Mouse (Mus musculus): ENCODE data around the gene Traf2. TPM values are rescaled to one million over a fixed set of nuclear protein-coding genes. Genes with fewer than 3 reads are reported as not detected.
A peak's percentile ranks its signal among the peaks of the same experiment; 100 is the strongest.

Traf2 gene
- total and polyA plus RNA-seq, 2 experiments from 2014 or later: 9.2 to 9.6 TPM

DNA sequence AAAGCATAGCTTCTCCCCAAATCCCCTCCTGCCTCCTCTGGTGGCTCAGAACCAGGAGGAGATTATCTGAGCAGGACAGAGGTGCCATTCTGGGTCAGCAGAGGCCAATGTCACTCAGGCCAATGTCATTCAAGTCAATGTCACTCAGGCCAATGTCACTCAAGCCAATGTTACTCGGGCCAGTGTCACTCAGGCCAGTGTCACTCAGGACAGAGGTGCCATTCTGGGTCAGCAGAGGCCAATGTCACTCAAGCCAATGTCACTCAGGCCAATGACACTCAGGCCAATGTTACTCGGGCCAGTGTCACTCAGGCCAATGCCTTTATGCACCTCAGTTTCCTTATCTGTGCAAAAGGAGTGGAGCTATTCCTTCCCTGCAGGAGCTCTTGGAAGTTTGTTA, 74.2 kb downstream of the Traf2 start:
- WGBS: 83% methylated on average over 2 of the region's 2 CpGs
- Histone ChIP-seq H3K4me2 (ENCODE audit: low read depth) (no peak overlapping the region), H3K4me3 (ENCODE audit: low read depth, low read length) (no peak overlapping the region), H3K36me3 (ENCODE audit: insufficient read depth) (no peaks in the 10 kb centered on the region), H3K27ac (ENCODE audit: low read depth, low read length) (no peak overlapping the region), H3K9ac (no peak overlapping the region), H3K27me3 (ENCODE audit: insufficient read depth, low read length) (no peaks in the 10 kb centered on the region), H3K9me3 (ENCODE audit: low read length) (no peaks in the 10 kb centered on the region), H3K4me1 (ENCODE audit: insufficient read depth) (peaks cover 3% of the 10 kb centered on the region; the same call in 1 of the 2 replicates)
- DNase-seq: no peak
- ATAC-seq: no peak
- TF ChIP-seq CTCF (IDR thresholded peaks at IDR 0.05; ENCODE audit: low read depth): no peak

DNA sequence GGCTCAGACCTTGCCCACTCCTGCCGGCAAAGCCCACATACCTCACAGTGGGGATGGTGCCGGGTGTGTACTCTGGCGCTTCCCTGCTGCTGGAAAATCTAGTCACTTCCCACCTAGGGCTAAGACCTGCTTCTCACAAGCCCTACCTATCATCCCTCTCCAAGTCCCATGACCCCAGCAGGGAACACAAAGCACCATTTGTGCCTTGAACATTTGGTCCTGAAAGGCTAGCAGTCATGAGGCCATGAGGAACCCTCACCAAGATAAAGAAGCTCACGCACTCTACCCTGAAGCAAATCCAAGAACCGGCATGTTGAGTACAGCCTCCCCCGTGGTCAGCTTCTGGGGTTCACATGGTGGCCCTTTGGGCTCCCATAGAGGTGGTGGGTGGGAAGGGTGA, 76.8 kb downstream of the Traf2 start, which contains the start of gene Ptgds:
Gene Ptgds, minus strand, starts transcription at position 78 of the 400 bp plus-strand sequence.
- 0 out of 2 replicates have a peak within 1 kb of the TSS, but pooled peaks have one; percentile 22 for H3K9ac ChIP-seq
- H3K4me3 ChIP-seq (ENCODE audit: low read depth, low read length): no peak within 1 kb of the TSS
- H3K27ac ChIP-seq (ENCODE audit: low read depth, low read length): peak within 1 kb of the TSS; percentile 54
- no peak within 1 kb of the TSS for H3K4me2 ChIP-seq (ENCODE audit: low read depth)
- no peaks in the 10 kb centered on the region for H3K9me3 ChIP-seq (ENCODE audit: low read length)
- peaks cover 3% of the 10 kb centered on the region; the same call in 1 of the 2 replicates for H3K4me1 ChIP-seq (ENCODE audit: insufficient read depth)
- ATAC-seq: no peak
- TF ChIP-seq CTCF (IDR thresholded peaks at IDR 0.05; ENCODE audit: low read depth): no peak
- no peaks in the 10 kb centered on the region for H3K36me3 ChIP-seq (ENCODE audit: insufficient read depth)
- no peaks in the 10 kb centered on the region for H3K27me3 ChIP-seq (ENCODE audit: insufficient read depth, low read length)
- 64% methylated on average over 6 of the region's 6 CpGs for WGBS
- DNase-seq: no peak

GRCm38 (mm10) chr2:25468962-25469915, 77.5 kb downstream of the Traf2 start:
- 67% methylated on average over 10 of the region's 10 CpGs for WGBS
- H3K36me3 ChIP-seq (ENCODE audit: insufficient read depth): no peaks in the 10 kb centered on the region
- no peaks in the 10 kb centered on the region for H3K9me3 ChIP-seq (ENCODE audit: low read length)
- no peaks in the 10 kb centered on the region for H3K27me3 ChIP-seq (ENCODE audit: insufficient read depth, low read length)
- peaks cover 3% of the 10 kb centered on the region; the same call in 1 of the 2 replicates for H3K4me1 ChIP-seq (ENCODE audit: insufficient read depth)
- TF ChIP-seq CTCF (IDR thresholded peaks at IDR 0.05; ENCODE audit: low read depth): no peak
- 0 out of 2 replicates have a peak overlapping the region, but pooled peaks have one; percentile 22 for H3K9ac ChIP-seq
- peak; percentile 83 for ATAC-seq
- peak overlapping the region; percentile 54 for H3K27ac ChIP-seq (ENCODE audit: low read depth, low read length)
- no peak overlapping the region for H3K4me3 ChIP-seq (ENCODE audit: low read depth, low read length)
- DNase-seq: peak; percentile 67
- H3K4me2 ChIP-seq (ENCODE audit: low read depth): no peak overlapping the region

Other genes with a start within 250 kb of the Traf2 start
Only the 30 nearest of the 33 such genes appear.
- gene Man1b1, start 214.6 kb downstream of the Traf2 start, total RNA-seq (2014; rRNA removed): 54.0 and 66.1 TPM in 2 replicates
- 35.5 and 43.8 TPM in 2 replicates for gene Man1b1, start 214.6 kb downstream of the Traf2 start, polyA plus RNA-seq (2015; fragmentation: Nextera tagmentation; extraction: Ambion mirVana)
- 17.4 and 21.7 TPM in 2 replicates for gene Dpp7, start 190.6 kb downstream of the Traf2 start, total RNA-seq (2014; rRNA removed)
- 15.3 and 19.8 TPM in 2 replicates for gene Dpp7, start 190.6 kb downstream of the Traf2 start, polyA plus RNA-seq (2015; fragmentation: Nextera tagmentation; extraction: Ambion mirVana)
- gene Uap1l1, start 181.3 kb downstream of the Traf2 start, total RNA-seq (2014; rRNA removed): 4.1 and 5.2 TPM in 2 replicates
- 10.4 and 11.9 TPM in 2 replicates for gene Uap1l1, start 181.3 kb downstream of the Traf2 start, polyA plus RNA-seq (2015; fragmentation: Nextera tagmentation; extraction: Ambion mirVana)
- gene Sapcd2, start 174.6 kb downstream of the Traf2 start, total RNA-seq (2014; rRNA removed): 13.2 and 13.9 TPM in 2 replicates
- 9.5 and 12.7 TPM in 2 replicates for gene Sapcd2, start 174.6 kb downstream of the Traf2 start, polyA plus RNA-seq (2015; fragmentation: Nextera tagmentation; extraction: Ambion mirVana)
- 8.2 and 13.5 TPM in 2 replicates for gene Entpd2, start 151.1 kb downstream of the Traf2 start, total RNA-seq (2014; rRNA removed)
- 14.2 and 18.2 TPM in 2 replicates for gene Entpd2, start 151.1 kb downstream of the Traf2 start, polyA plus RNA-seq (2015; fragmentation: Nextera tagmentation; extraction: Ambion mirVana)
- gene Npdc1, start 147.6 kb downstream of the Traf2 start, total RNA-seq (2014; rRNA removed): 179 and 188 TPM in 2 replicates
- gene Npdc1, start 147.6 kb downstream of the Traf2 start, polyA plus RNA-seq (2015; fragmentation: Nextera tagmentation; extraction: Ambion mirVana): 413 and 442 TPM in 2 replicates
- gene Fut7, start 123.7 kb downstream of the Traf2 start, total RNA-seq (2014; rRNA removed): 1.3 TPM in 1 of 2 replicates, not detected in the other
- gene Fut7, start 123.7 kb downstream of the Traf2 start, polyA plus RNA-seq (2015; fragmentation: Nextera tagmentation; extraction: Ambion mirVana): 0.17 and 0.23 TPM in 2 replicates
- gene Abca2, start 118.2 kb downstream of the Traf2 start, total RNA-seq (2014; rRNA removed): 51.5 and 67.4 TPM in 2 replicates
- gene Abca2, start 118.2 kb downstream of the Traf2 start, polyA plus RNA-seq (2015; fragmentation: Nextera tagmentation; extraction: Ambion mirVana): 8.8 and 10.5 TPM in 2 replicates
- gene Clic3, start 90.1 kb downstream of the Traf2 start, total RNA-seq (2014; rRNA removed): 0.48 TPM in 1 of 2 replicates, not detected in the other
- 2.5 and 3.6 TPM in 2 replicates for gene Clic3, start 90.1 kb downstream of the Traf2 start, polyA plus RNA-seq (2015; fragmentation: Nextera tagmentation; extraction: Ambion mirVana)
- gene Paxx, start 85.8 kb downstream of the Traf2 start, total RNA-seq (2014; rRNA removed): 154 and 164 TPM in 2 replicates
- gene Paxx, start 85.8 kb downstream of the Traf2 start, polyA plus RNA-seq (2015; fragmentation: Nextera tagmentation; extraction: Ambion mirVana): 151 and 154 TPM in 2 replicates
- gene Ptgds, start 76.9 kb downstream of the Traf2 start, total RNA-seq (2014; rRNA removed): 1,270 and 1,729 TPM in 2 replicates
- 1,561 and 1,919 TPM in 2 replicates for gene Ptgds, start 76.9 kb downstream of the Traf2 start, polyA plus RNA-seq (2015; fragmentation: Nextera tagmentation; extraction: Ambion mirVana)
- gene Lcn12, start 53.0 kb downstream of the Traf2 start, total RNA-seq (2014; rRNA removed): not detected in 2 replicates
- gene Lcn12, start 53.0 kb downstream of the Traf2 start, polyA plus RNA-seq (2015; fragmentation: Nextera tagmentation; extraction: Ambion mirVana): not detected in 2 replicates
- 120 and 140 TPM in 2 replicates for gene Fbxw5, start 46.2 kb downstream of the Traf2 start, total RNA-seq (2014; rRNA removed)
- gene Fbxw5, start 46.2 kb downstream of the Traf2 start, polyA plus RNA-seq (2015; fragmentation: Nextera tagmentation; extraction: Ambion mirVana): 93.8 and 116 TPM in 2 replicates
- 0.85 and 2.4 TPM in 2 replicates for gene C8g, start 45.2 kb downstream of the Traf2 start, total RNA-seq (2014; rRNA removed)
- gene C8g, start 45.2 kb downstream of the Traf2 start, polyA plus RNA-seq (2015; fragmentation: Nextera tagmentation; extraction: Ambion mirVana): 4.0 and 4.3 TPM in 2 replicates
- gene Edf1, start 10.9 kb upstream of the Traf2 start, total RNA-seq (2014; rRNA removed): 151 and 174 TPM in 2 replicates
- 368 and 392 TPM in 2 replicates for gene Edf1, start 10.9 kb upstream of the Traf2 start, polyA plus RNA-seq (2015; fragmentation: Nextera tagmentation; extraction: Ambion mirVana)
- 1.0 and 9.0 TPM in 2 replicates for gene Mamdc4, start 27.9 kb upstream of the Traf2 start, total RNA-seq (2014; rRNA removed)
- 0.21 and 0.26 TPM in 2 replicates for gene Mamdc4, start 27.9 kb upstream of the Traf2 start, polyA plus RNA-seq (2015; fragmentation: Nextera tagmentation; extraction: Ambion mirVana)
- gene Phpt1, start 28.3 kb upstream of the Traf2 start, total RNA-seq (2014; rRNA removed): 33.7 and 43.2 TPM in 2 replicates
- gene Phpt1, start 28.3 kb upstream of the Traf2 start, polyA plus RNA-seq (2015; fragmentation: Nextera tagmentation; extraction: Ambion mirVana): 171 and 185 TPM in 2 replicates
- gene Ajm1, start 34.8 kb upstream of the Traf2 start, total RNA-seq (2014; rRNA removed): 13.5 and 16.0 TPM in 2 replicates
- 11.3 and 13.7 TPM in 2 replicates for gene Ajm1, start 34.8 kb upstream of the Traf2 start, polyA plus RNA-seq (2015; fragmentation: Nextera tagmentation; extraction: Ambion mirVana)
- gene Rabl6, start 61.6 kb upstream of the Traf2 start, total RNA-seq (2014; rRNA removed): 68.2 and 79.3 TPM in 2 replicates
- gene Rabl6, start 61.6 kb upstream of the Traf2 start, polyA plus RNA-seq (2015; fragmentation: Nextera tagmentation; extraction: Ambion mirVana): 51.8 and 54.9 TPM in 2 replicates
- not detected in 2 replicates for gene Ccdc183, start 70.7 kb upstream of the Traf2 start, total RNA-seq (2014; rRNA removed)
- gene Ccdc183, start 70.7 kb upstream of the Traf2 start, polyA plus RNA-seq (2015; fragmentation: Nextera tagmentation; extraction: Ambion mirVana): 0.36 TPM in 2 replicates
- gene Tmem141, start 75.1 kb upstream of the Traf2 start, total RNA-seq (2014; rRNA removed): 39.4 and 49.5 TPM in 2 replicates
- gene Tmem141, start 75.1 kb upstream of the Traf2 start, polyA plus RNA-seq (2015; fragmentation: Nextera tagmentation; extraction: Ambion mirVana): 41.9 and 42.7 TPM in 2 replicates
- 3.3 and 4.7 TPM in 2 replicates for gene Fcna, start 81.1 kb upstream of the Traf2 start, total RNA-seq (2014; rRNA removed)
- 5.2 and 6.7 TPM in 2 replicates for gene Fcna, start 81.1 kb upstream of the Traf2 start, polyA plus RNA-seq (2015; fragmentation: Nextera tagmentation; extraction: Ambion mirVana)
- gene Lcn8, start 106.2 kb upstream of the Traf2 start, total RNA-seq (2014; rRNA removed): not detected in 2 replicates
- gene Lcn8, start 106.2 kb upstream of the Traf2 start, polyA plus RNA-seq (2015; fragmentation: Nextera tagmentation; extraction: Ambion mirVana): not detected in 2 replicates
- not detected in 2 replicates for gene Lcn5, start 111.0 kb upstream of the Traf2 start, total RNA-seq (2014; rRNA removed)
- not detected in 2 replicates for gene Lcn5, start 111.0 kb upstream of the Traf2 start, polyA plus RNA-seq (2015; fragmentation: Nextera tagmentation; extraction: Ambion mirVana)
- not detected in 2 replicates for gene Lcn6, start 129.8 kb upstream of the Traf2 start, total RNA-seq (2014; rRNA removed)
- not detected in 2 replicates for gene Lcn6, start 129.8 kb upstream of the Traf2 start, polyA plus RNA-seq (2015; fragmentation: Nextera tagmentation; extraction: Ambion mirVana)
- gene Lcn10, start 135.8 kb upstream of the Traf2 start, total RNA-seq (2014; rRNA removed): not detected in 2 replicates
- gene Lcn10, start 135.8 kb upstream of the Traf2 start, polyA plus RNA-seq (2015; fragmentation: Nextera tagmentation; extraction: Ambion mirVana): not detected in 2 replicates
- not detected in 2 replicates for gene Obp2a, start 153.1 kb upstream of the Traf2 start, total RNA-seq (2014; rRNA removed)
- gene Obp2a, start 153.1 kb upstream of the Traf2 start, polyA plus RNA-seq (2015; fragmentation: Nextera tagmentation; extraction: Ambion mirVana): not detected in 2 replicates
- 43.4 and 50.5 TPM in 2 replicates for gene Bmyc, start 159.8 kb upstream of the Traf2 start, total RNA-seq (2014; rRNA removed)
- 194 and 195 TPM in 2 replicates for gene Bmyc, start 159.8 kb upstream of the Traf2 start, polyA plus RNA-seq (2015; fragmentation: Nextera tagmentation; extraction: Ambion mirVana)
- gene Obp2b, start 190.1 kb upstream of the Traf2 start, total RNA-seq (2014; rRNA removed): not detected in 2 replicates
- gene Obp2b, start 190.1 kb upstream of the Traf2 start, polyA plus RNA-seq (2015; fragmentation: Nextera tagmentation; extraction: Ambion mirVana): not detected in 2 replicates
- gene Lcn3, start 218.6 kb upstream of the Traf2 start, total RNA-seq (2014; rRNA removed): not detected in 2 replicates
- gene Lcn3, start 218.6 kb upstream of the Traf2 start, polyA plus RNA-seq (2015; fragmentation: Nextera tagmentation; extraction: Ambion mirVana): not detected in 2 replicates